Mouse (Mus musculus) CD4-positive naive resting alpha-beta T cell, adult 76 days (primary cell): ENCODE data around the gene Fcna. TPM values are rescaled to one million over a fixed set of nuclear protein-coding genes. Genes with fewer than 3 reads are reported as not detected.

Source experiments
- total RNA-seq: library from RNA; stranded (reverse); gene quantifications from one replicate; pipeline ENCODE4 v1.2.4, GENCODE M21; 2023

Fcna gene
- 7.5 TPM for total RNA-seq

GRCm38 (mm10) chr2:25627811-25628210 lies at the start of gene Fcna:
TSS of gene Fcna (minus strand) at chr2:25628030.

DNA sequence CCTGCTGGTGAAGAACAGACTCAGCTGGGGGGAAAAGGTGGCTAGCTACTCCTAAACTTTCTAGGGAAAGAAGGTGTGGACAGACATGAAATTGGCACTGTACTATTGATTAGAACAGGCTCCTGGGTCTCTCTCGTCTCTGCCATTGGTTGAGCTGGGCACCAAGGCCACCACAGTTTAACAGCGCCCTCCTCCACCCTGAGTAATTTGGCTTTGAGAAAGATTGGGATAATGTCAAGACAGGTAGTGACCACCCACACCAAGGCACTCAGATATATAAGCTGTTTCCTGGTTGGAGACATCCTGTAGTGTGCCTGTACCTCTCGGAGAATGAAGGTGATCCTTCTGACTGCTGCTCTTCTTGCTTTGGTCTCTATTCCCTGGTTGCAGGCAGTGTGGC lies 48.7 kb upstream of the Fcna start, which contains the start of gene Lcn6:
TSS of gene Lcn6 (plus strand) at position 301 of the 400 bp plus-strand sequence.

GRCm38 (mm10) chr2:25657652-25658051 lies 29.8 kb upstream of the Fcna start, which contains the start of gene Lcn5:
TSS of gene Lcn5 (plus strand) at chr2:25657952.

GRCm38 (mm10) chr2:25652902-25653301 lies 25.1 kb upstream of the Fcna start, which contains the start of gene Lcn8:
TSS of gene Lcn8 (plus strand) at chr2:25653120.

DNA sequence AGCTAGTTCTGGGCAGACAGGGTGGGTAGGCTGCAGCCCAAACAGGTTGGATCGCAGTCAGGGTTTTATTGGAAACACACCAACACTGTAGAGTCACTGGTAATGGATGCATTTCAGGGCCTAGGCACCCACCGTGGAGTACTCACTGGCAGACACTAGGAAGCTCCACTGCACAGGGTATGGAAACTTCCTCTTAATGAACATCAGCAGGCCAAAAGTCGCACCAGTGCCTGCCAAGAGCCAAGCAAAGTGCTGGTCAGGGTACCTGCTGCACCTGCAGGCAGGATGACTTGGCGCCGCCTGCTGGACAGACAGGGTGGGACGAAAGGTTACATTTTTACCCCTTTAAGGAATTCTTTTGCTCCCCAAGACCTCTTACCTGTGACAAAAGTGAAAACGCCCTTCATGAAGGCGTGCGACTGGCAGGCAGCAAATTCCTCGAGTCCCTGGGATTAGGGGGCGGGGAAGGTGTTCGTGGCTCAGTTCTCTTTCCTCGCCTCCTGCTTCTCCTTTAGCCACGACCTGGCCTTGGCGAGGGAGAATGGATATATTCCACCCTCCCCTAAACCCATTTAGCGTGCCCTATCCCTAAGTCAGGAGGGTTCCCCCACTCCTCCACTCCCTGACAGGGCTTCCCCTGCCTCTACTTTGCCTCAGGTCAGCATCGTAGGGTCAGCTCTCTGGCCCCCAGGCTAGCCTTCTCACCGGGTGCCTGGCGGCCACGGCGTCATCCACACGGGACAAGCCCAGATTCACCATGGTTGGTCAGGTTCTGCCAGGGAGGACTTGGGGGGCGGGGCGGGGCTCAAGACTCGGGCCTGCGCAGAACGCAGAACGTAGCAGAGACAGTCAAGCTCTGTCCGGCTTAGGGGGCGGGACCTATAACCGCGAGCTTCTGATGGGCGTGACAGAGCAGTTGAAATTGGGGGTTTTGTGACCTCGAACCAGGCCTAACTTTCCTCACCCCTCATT lies 6.3 kb downstream of the Fcna start, which contains the start of gene Tmem141:
TSS of gene Tmem141 (minus strand) at position 777 of the 972 bp plus-strand sequence.

DNA sequence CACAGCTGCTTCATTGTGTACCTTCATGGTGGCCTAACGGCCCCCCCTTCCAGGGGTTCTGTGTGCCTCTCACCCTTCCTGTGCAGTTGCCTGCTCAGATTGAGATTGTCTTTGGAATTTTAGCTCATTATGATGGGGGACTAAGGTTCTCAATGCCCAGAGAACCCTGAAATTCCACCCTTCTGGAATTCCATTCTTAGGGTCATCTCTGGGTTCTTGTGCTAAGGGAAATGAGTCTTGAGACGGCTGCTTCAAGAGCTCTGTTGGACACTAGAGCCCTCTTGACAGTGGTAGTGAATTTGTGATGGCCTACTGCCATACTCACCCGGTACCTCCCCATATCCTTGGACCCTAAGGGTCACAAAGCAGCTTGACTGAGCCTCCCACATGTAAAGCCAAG lies 10.3 kb downstream of the Fcna start, which contains the start of gene Ccdc183:
TSS of gene Ccdc183 (minus strand) at position 101 of the 400 bp plus-strand sequence.

DNA sequence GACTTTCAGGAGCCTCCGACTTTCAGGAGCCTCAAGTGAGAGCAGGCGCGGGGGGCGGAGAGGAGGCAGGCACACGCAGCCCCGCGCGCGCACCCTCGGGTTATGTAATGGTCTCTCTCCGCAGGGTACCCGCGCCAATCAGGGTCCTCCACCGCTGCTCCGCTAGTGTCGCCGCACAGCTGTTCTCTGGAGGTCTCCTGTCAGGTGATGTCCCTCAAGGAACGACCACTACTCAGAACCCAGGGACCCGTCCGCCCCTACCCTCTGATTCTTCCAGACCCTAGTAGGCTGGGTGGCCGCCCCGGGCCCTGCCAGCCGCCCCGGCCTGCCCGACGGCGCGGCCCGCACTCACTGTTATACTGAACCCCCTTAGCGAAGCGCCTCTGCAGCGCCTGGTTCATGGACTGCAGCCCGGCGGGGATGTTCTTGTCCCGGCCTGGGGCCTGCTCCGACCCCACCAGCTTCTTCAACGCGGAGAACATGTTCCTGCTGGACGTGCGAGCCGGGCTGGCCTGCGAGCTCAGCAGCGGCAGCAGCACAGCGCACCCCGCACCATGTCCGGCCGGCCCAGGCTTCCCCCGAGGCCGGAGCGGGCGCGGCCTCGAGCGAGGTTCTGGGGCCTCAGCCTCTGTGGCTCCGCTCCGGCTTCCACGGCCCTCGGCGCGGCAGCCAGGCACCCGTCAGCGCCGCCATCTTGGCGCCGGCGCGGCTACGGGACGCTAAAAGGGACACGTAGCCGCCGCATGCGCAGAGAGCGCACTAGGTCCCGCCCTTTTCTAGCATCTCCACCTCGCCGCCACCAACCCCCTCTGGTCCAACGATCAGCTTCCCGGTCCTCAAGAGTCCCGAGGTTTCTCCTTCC lies 19.8 kb downstream of the Fcna start, which contains the start of gene Rabl6:
TSS of gene Rabl6 (minus strand) at position 761 of the 862 bp plus-strand sequence.

GRCm38 (mm10) chr2:25581294-25581864 lies 46.5 kb downstream of the Fcna start, which contains the start of gene Ajm1:
TSS of gene Ajm1 (minus strand) at chr2:25581757.

Other genes with a start within 250 kb of the Fcna start
- not detected for gene Entpd2, start 232.2 kb downstream of the Fcna start, total RNA-seq
- gene Npdc1, start 228.7 kb downstream of the Fcna start, total RNA-seq = 2.2 TPM
- 0.67 TPM for gene Fut7, start 204.8 kb downstream of the Fcna start, total RNA-seq
- gene Abca2, start 199.3 kb downstream of the Fcna start, total RNA-seq = 67.3 TPM
- gene Clic3, start 171.2 kb downstream of the Fcna start, total RNA-seq = not detected
- gene Paxx, start 166.9 kb downstream of the Fcna start, total RNA-seq = 74.0 TPM
- not detected for gene Ptgds, start 158.0 kb downstream of the Fcna start, total RNA-seq
- not detected for gene Lcn12, start 134.1 kb downstream of the Fcna start, total RNA-seq
- 61.4 TPM for gene Fbxw5, start 127.3 kb downstream of the Fcna start, total RNA-seq
- 0.50 TPM for gene C8g, start 126.3 kb downstream of the Fcna start, total RNA-seq
- 35.1 TPM for gene Traf2, start 81.1 kb downstream of the Fcna start, total RNA-seq
- 98.0 TPM for gene Edf1, start 70.2 kb downstream of the Fcna start, total RNA-seq
- 2.7 TPM for gene Mamdc4, start 53.2 kb downstream of the Fcna start, total RNA-seq
- gene Phpt1, start 52.8 kb downstream of the Fcna start, total RNA-seq = 25.7 TPM
- 0.38 TPM for gene Ajm1, start 46.3 kb downstream of the Fcna start, total RNA-seq
- gene Rabl6, start 19.5 kb downstream of the Fcna start, total RNA-seq = 100 TPM
- gene Ccdc183, start 10.4 kb downstream of the Fcna start, total RNA-seq = not detected
- 0.79 TPM for gene Tmem141, start 6.0 kb downstream of the Fcna start, total RNA-seq
- not detected for gene Lcn8, start 25.1 kb upstream of the Fcna start, total RNA-seq
- not detected for gene Lcn5, start 29.9 kb upstream of the Fcna start, total RNA-seq
- not detected for gene Lcn6, start 48.8 kb upstream of the Fcna start, total RNA-seq
- gene Lcn10, start 54.7 kb upstream of the Fcna start, total RNA-seq = not detected
- not detected for gene Obp2a, start 72.0 kb upstream of the Fcna start, total RNA-seq
- 15.2 TPM for gene Bmyc, start 78.7 kb upstream of the Fcna start, total RNA-seq
- gene Obp2b, start 109.0 kb upstream of the Fcna start, total RNA-seq = not detected
- gene Lcn3, start 137.5 kb upstream of the Fcna start, total RNA-seq = not detected
- gene Lcn11, start 149.0 kb upstream of the Fcna start, total RNA-seq = not detected
- gene Gm13539, start 154.2 kb upstream of the Fcna start, total RNA-seq = not detected
- not detected for gene Glt6d1, start 187.8 kb upstream of the Fcna start, total RNA-seq
- not detected for gene Lcn9, start 195.1 kb upstream of the Fcna start, total RNA-seq
- gene Sohlh1, start 219.2 kb upstream of the Fcna start, total RNA-seq = not detected
- not detected for gene Kcnt1, start 235.7 kb upstream of the Fcna start, total RNA-seq